Mouse (Mus musculus) CD4-positive, CD25-positive, alpha-beta regulatory T cell, adult 2 months (primary cell): ENCODE measurements around the gene Cdk14.

Source experiments
- DNase-seq: peaks from one replicate; pipeline ENCODE4 v3.0.0-alpha.2; 2012; ENCODE audit warnings: low read depth, low spot score

Cdk14 gene

GRCm38 (mm10) chr5:4853503-4853902 lies 566.6 kb downstream of the Cdk14 start:
- DNase-seq, result no peak

DNA sequence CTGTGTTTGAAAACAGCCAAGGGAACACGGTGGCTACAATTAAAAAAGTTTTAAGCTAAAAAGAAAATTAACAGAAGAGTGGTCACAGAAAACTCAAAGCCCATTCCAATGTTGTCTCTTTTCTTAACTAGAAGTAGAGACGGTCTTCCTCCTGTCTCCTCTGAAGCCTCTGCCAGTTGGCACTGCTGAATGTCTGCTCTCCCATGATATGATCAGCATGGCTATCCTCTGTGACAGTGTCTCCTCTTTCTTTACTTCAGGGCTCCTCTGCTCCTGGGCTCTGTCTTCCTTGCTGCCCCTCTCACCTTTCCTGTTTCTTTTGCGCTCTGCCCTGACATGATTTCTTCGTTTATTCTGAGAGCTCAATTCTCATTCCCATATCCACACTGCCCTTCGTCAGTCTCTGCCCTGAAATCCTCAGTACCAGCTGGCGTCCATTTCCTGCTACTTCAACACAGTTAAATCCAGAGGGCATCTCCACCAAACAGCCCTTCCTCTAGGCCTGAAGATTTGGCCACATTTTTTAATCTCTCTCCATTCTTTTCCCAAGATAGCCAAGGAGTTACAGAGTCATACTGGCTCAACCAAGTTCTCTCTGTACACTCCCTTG lies 567.3 kb downstream of the Cdk14 start:
- DNase-seq, result no peak

- DNase-seq, result no peak
Measured at GRCm38 (mm10) chr5:4851934-4852710, 568.0 kb downstream of the Cdk14 start.

GRCm38 (mm10) chr5:4851245-4851933 lies 568.7 kb downstream of the Cdk14 start:
- no peak for DNase-seq

DNA sequence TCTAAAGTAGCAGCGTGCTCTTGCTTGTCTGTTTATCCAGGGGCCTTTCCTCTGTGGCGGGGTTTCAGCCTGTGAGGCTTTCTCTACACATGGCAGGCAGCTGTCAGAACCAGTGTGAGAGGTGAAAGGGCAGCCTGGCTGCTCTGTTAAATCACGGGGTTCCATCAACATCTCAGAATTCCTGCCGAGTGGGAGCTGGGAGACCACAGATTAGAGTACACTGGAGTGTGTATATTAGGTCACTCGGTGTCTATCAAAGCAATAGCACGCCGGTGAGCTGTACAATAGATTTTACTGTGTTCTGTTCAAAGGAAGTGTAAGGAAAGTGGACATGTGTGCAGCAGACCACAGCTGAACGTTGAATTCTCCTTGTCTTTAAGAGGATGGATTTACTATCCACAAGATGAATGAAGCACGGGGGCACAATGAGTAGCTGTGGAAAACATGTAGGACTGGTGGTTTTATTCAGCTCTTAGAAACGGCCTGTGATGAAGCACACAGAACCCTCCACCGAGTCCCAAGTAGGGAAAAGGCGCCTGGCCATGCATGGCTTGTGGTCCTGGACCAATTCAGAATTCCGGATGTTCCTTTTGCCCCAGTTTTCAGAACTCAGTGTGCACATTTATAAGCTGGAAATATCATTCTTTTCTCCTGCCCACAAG lies 585.2 kb downstream of the Cdk14 start:
- DNase-seq, result no peak

- DNase-seq, result no peak
Measured at GRCm38 (mm10) chr5:4833940-4834339, 586.2 kb downstream of the Cdk14 start.

DNA sequence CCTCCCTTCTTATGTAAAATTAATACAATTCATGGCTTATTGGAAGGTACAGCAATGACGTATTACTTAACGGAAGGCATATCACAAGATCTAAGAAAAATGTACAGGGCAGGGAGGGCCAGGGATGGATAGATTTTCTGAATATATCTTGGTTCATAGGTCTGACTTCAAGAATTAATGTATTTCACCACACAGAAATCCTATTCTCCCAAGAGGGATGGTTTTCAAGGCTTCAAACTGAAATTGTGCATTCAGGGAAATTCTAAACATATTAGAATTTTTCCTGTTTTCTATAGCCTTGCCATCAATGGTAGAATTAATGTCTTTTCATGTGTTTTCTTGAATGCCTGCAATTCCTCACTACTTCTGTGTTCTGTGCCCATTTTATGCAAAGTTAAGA lies 593.2 kb downstream of the Cdk14 start:
- DNase-seq, result no peak

DNA sequence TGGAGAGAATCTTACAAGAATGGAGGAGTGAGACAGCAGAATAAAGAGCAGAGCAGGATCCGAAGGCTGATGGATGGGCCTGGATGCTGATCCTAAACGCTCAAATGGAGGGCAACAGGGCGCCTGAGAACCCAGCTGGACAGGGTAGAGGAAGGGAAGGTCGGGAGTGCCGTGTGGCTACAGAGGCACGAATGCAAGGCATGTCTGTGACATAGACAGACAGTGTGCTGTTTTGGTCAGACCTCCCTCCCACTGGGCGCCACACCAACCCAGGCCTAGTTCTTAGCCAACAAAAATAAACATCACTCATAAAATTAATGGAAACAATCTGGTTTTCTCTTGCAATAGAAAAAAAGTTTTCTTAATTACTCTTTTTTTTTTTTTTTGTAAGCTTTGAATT lies 594.2 kb downstream of the Cdk14 start:
- DNase-seq, result no peak

DNA sequence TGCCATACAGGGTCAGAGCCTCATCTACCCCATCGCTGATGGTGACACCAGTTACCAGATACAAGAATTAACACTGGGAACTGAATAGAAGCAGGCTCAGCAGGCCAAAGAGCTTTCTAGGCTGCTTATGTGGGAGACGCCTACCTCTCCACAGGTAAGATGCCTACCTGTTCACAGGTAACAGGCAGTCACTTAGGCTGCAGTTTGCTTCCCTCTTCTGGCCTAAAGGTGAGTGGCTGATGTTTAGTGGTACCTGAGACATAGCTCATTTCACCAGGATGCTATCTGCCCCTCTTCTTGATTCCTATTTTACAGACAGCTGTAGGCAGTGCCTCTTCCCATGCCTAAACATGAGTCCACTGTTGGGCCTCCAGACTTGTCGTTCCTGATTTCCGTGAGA lies 595.0 kb downstream of the Cdk14 start:
- DNase-seq, result no peak

- no peak for DNase-seq
Measured at GRCm38 (mm10) chr5:4824171-4824570, 595.9 kb downstream of the Cdk14 start.

GRCm38 (mm10) chr5:4822041-4822440 lies 598.1 kb downstream of the Cdk14 start:
- DNase-seq, result no peak

DNA sequence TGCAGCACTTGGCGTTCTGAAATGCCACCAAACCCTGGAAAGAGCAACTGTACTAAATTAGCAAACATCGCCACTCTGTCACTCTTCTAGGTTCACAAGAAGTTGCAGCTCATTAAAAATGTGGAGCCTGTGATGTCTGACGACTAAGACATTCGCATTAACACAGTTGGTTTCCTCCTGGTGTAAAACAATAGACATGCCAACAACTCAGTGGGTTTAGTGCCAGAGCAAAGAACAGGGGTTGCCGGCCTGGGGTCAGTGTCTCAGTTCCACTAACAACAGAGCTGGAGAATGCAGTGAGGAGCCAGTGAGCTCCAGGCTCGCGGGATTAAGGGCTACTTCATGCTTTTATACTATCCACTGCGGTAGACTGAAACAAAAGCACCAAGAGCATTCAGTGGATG lies 598.7 kb downstream of the Cdk14 start:
- no peak for DNase-seq

GRCm38 (mm10) chr5:4816981-4817380 lies 603.1 kb downstream of the Cdk14 start:
- DNase-seq, result no peak

DNA sequence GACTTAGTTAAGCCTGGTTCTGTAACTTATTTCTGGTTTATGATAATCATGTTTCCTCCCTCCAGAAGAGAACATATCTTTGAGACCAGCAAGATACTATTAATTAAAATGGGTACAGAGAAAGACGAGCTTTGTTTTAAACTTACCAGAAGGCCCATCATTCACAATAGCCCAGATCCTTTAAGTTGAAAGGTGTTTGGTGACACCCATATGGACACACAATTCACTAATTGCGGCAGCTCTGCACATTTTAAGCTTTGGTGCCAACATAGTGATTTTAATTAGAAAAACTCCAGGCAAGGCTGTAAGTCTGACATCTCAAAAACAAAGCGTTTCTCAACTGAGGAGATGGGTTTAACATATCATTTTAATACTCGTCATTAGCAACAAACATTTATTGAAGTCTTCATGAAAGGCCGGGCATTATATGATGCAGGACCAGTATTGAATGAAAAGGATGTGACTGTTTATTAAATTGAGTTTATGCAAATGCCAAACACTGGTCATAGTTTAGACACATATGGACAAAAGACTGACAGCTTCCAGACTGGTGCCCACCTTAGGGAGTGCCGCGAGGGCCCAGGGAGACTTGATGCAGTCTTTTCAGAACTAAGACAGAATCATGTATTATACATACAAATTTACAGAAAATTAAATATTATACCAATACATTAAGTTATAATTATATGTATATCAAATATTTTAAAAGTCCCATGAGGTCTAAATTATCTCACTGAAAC lies 605.5 kb downstream of the Cdk14 start:
- DNase-seq, result no peak

GRCm38 (mm10) chr5:4813357-4813756 lies 606.8 kb downstream of the Cdk14 start:
- DNase-seq, result no peak

- DNase-seq, result no peak
Measured at GRCm38 (mm10) chr5:4812036-4812729, 607.9 kb downstream of the Cdk14 start.

DNA sequence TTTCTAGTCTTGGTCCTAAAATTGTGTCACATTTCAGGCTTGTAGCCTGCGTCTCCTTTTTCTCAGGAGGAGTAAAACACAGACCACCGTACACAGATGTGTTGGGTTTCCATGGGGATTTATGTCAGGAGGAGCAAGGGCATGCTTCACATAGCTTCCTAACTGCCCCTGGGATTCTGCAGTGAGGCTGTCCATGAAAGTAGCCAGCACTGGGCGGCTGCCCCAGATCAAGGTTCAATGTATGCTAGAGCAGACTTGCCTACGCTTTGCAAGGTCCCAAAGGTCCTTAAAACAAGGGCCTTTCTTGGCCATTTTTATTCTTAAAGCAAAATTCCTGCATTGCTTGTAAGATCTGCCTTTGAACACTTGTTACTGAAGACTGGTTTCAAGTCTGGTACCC lies 614.9 kb downstream of the Cdk14 start:
- no peak for DNase-seq

GRCm38 (mm10) chr5:4803708-4804107 lies 616.4 kb downstream of the Cdk14 start:
- DNase-seq, result no peak

DNA sequence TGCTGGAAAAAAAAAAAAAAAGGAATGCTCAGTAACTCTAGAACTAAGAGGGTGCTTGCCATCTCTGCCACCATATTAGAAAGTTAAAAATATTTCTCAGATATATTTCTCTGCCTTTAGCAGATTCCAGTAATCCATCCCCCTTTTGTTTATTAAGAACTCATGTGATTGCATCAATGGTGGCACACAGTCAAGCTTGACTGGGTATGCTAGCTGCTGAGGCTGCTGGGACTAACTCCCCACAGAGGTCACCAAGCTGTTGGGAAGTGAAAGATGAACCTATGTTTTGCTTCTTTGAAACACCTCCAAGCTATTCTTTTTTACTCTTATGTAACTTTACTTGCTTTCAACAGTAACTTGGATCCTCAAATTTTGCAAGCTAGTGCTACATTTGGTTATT lies 618.1 kb downstream of the Cdk14 start:
- no peak for DNase-seq

DNA sequence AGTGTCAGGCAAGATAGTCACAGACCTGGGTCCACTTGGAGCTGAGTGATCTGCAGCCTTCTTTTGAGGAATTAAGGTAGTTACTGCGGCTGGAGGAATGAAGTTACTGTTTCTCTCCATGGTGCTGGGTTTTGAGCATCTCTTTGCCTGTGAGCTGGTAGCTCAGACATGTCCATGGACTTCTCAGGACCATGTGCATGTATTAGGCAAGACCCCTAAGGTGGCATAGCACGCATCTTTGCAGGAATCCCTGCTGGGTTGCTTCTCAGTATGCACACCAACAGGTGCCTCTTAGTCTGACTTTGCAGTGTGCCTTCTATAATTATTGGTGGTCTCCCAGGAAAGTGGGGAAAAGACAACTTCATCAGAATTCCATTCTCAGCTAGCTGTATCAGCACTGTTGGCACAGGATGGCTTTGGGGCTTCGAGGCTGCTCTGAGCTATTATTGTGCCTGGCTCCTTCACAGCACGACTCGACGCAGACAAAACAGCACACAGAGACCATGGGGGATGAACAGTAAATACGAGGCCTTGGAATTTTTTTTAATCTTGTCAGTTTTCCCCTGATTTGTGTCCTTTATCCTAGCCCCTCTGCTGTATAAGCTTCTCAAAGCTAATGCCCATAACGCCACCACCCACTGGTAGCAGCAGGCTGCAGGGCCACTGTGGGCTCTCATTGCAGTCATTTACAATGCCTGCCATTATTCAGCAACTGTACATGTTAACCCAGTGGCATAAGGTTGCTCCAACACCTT lies 618.8 kb downstream of the Cdk14 start:
- DNase-seq, result no peak
